Mouse (Mus musculus): ENCODE results near the gene Pds5b. TPM values are rescaled to one million over a fixed set of nuclear protein-coding genes. Genes with fewer than 3 reads are reported as not detected.

Gene Pds5b
- 20.5 TPM for polyA plus RNA-seq (2017; shearing (Covaris generic))

DNA sequence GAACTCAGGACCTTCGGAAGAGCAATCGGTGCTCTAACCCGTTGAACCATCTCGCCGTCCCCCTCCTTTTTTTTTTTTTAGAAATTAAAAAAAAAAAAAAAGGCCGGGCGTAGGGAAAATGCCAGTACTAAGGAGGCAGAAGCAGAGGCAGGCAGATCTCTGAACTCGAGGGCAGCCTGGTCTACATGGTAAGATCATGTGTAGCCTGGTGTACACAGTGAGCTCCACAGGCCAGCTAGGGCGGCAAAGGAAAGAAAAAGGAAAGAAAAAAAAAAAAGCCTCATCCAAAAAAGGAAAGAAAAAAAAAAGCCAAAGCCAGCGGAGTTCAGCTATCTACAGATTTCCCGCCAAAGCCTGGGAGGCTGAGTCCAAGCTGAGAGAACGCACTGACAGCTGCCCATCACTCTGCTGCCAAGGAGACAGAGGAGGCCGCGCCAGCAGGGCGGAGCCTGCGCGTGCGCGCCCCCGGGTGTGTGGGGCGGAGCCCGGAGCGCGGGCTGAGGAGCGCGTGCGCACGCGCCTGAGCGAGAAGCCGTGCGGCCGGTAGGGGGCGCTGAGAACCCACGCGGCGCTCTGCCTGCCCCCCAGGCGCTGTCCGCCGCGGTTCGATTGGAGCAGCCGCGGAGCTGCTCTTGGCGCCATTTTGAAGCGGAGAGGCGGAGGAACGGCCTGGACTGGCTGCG is at the start of gene Pds5b:
TSS of gene Pds5b (plus strand) at position 587 of the 683 bp plus-strand sequence.

DNA sequence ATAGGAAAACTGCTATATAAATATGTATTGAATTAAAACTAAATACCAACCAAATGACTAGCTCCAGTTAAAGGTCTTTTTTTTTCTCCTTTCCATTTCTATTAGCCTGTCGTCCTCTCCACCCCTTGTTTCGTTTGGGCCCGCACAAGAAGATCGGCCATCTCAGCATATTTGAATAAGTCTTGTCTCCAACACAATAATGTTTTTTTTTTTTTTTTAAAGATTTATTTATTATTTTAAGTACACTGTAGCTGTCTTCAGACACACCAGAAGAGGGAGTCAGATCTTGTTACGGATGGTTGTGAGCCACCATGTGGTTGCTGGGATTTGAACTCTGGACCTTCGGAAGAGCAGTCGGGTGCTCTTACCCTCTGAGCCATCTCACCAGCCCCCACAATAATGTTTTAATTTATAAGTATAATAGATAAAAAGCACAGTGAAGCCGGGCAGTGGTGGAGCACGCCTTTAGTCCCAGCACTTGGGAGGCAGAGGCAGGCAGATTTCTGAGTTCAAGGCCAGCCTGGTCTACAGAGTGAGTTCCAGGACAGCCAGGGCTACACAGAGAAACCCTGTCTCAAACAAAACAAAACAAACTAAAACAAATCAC is 7.3 kb upstream of the Pds5b start, which contains the start of gene N4bp2l2:
TSS of gene N4bp2l2 (minus strand) at position 51 of the 607 bp plus-strand sequence.

Other genes starting within 250 kb of the Pds5b start
- gene Zar1l, start 155.6 kb upstream of the Pds5b start, polyA plus RNA-seq (2017; shearing (Covaris generic)): not detected
- 4.5 TPM for gene Brca2, start 151.1 kb upstream of the Pds5b start, polyA plus RNA-seq (2017; shearing (Covaris generic))
- gene N4bp2l1, start 76.6 kb upstream of the Pds5b start, polyA plus RNA-seq (2017; shearing (Covaris generic)): 123 TPM
- gene N4bp2l2, start 7.6 kb upstream of the Pds5b start, polyA plus RNA-seq (2017; shearing (Covaris generic)): 129 TPM

All from effector memory CD4-positive, alpha-beta T cell, adult 7 months (primary cell).